ENCODE assay signal across 10 mouse cellular contexts in the genomic region with DNA sequence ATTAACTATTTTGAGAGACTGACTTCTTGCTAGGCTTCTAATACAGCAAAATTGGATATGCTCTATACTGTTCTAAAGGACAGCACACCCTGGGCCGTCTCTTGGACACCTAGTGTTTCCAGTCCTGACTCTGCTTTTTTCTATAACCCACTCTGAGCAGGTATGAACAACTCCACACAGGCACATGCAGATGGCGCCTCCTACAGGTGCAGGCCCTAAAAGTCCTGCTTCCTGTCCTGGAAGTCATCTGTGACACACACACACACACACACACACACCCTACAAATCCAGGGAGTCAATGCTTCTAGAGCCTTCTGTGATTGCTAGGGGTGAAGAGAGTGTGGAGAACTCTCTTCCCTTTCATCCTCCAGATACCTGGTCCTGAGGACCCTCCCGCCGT. TPM values are rescaled to one million over a fixed set of nuclear protein-coding genes. Genes with fewer than 3 reads are reported as not detected.
DNase-seq lines count a peak whose midpoint lies in the region; ATAC-seq and TF ChIP-seq lines count a peak whose summit lies in the region.
"Had no signal": no experiment of that assay in that cellular context is flagged by ENCODE, and none has a peak within 500 bp of the region (broad histone marks: within the 10 kb centered on the region; RNA-seq: fewer than 3 reads in every experiment).

No protein-coding gene starts in this region.

- peaks cover 14% of the 10 kb centered on the region for H3K4me1 ChIP-seq in heart, postnatal 0 days (ENCODE audit: control insufficient read depth, insufficient read depth)
- H3K4me1 ChIP-seq: midbrain, embryonic 15.5 days had no signal

- intact Hi-C loops in heart, postnatal 25 days (cut with DNase I), result loop anchor here (2.0 kb wide), 1 partner anchor 137 kb away; no protein-coding TSS in a partner anchor

- TF ChIP-seq EP300 in heart, postnatal 0 days (IDR thresholded peaks at IDR 0.05; ENCODE audit: low read depth), result no peak

- H3K4me2 ChIP-seq in heart, postnatal 0 days (ENCODE audit: low read depth, low read length), result no peak overlapping the region
- H3K4me2 ChIP-seq: midbrain, embryonic 15.5 days had no signal

- no peak overlapping the region for H3K9ac ChIP-seq in heart, postnatal 0 days (replicated peaks; ENCODE audit: low read depth, low read length)
- H3K9ac ChIP-seq: midbrain, embryonic 15.5 days had no signal

- H3K4me3 ChIP-seq in heart, postnatal 0 days (ENCODE audit: low read depth, low read length), result no peak overlapping the region
- H3K4me3 ChIP-seq: midbrain, embryonic 15.5 days had no signal

- H3K27me3 ChIP-seq in heart, postnatal 0 days (ENCODE audit: control insufficient read depth, insufficient read depth, low read length), result no peaks in the 10 kb centered on the region
- H3K27me3 ChIP-seq: midbrain, embryonic 15.5 days had no signal

- no peak for DNase-seq in heart, postnatal 0 days (ENCODE audit: low spot score)
- DNase-seq in heart, postnatal 25 days (ENCODE audit: low spot score), result no peak
- peak; percentile 55 to 57 for DNase-seq in B cell, adult 2 months
- peak; percentile 34 to 60 for DNase-seq in adrenal gland, postnatal 36 days
- DNase-seq in lung, postnatal 14 days, result peak; percentile 64
- no peak for DNase-seq in urinary bladder, adult 2 months (ENCODE audit: low spot score)
- no peak for DNase-seq in embryo, embryonic 10 days (ENCODE audit: low spot score)

- no peak for ATAC-seq in heart, postnatal 0 days (ENCODE audit: insufficient read depth, low read depth)
- no peak for ATAC-seq in monocyte, adult 5-6 weeks (replicated peaks; ENCODE audit: insufficient number of reproducible peaks, low FRiP score, low TSS enrichment, poor library complexity, severe bottlenecking)
- ATAC-seq: activated CD4-positive, CD25-positive, alpha-beta regulatory T cell, adult 4 months; midbrain, embryonic 15.5 days had no signal

- peak; percentile 27; the same call in 1 of the 2 replicates for TF ChIP-seq CTCF in heart, postnatal 0 days (IDR thresholded peaks at IDR 0.05; ENCODE audit: low read depth)

- no peaks in the 10 kb centered on the region for H3K36me3 ChIP-seq in heart, postnatal 0 days (replicated peaks; ENCODE audit: control insufficient read depth, insufficient read depth, low read length)
- H3K36me3 ChIP-seq: midbrain, embryonic 15.5 days had no signal

- no peak overlapping the region for H3K27ac ChIP-seq in heart, postnatal 0 days (ENCODE audit: low read depth)
- H3K27ac ChIP-seq: midbrain, embryonic 15.5 days had no signal

- no peaks in the 10 kb centered on the region for H3K9me3 ChIP-seq in heart, postnatal 0 days (replicated peaks; ENCODE audit: control insufficient read depth, low read length)
- H3K9me3 ChIP-seq: midbrain, embryonic 15.5 days had no signal

- WGBS in heart, postnatal 0 days, result 89% methylated on average over 4 of the region's 4 CpGs

RNA-seq across cellular contexts. Expression of a gene that starts 40.8 kb away (rescaled TPM):
- 1.4 and 3.2 TPM in 2 replicates for total RNA-seq in heart, postnatal 0 days (2014; rRNA removed; ENCODE audit: low replicate concordance)
- polyA plus RNA-seq in heart, postnatal 0 days (2015; fragmentation: Nextera tagmentation; extraction: Ambion mirVana), result 2.1 and 2.6 TPM in 2 replicates
- total RNA-seq in heart, postnatal 25 days (2021), result 1 to 10 TPM in 1 of 2 experiments, under 1 TPM in 1; 0.55 to 1.0 TPM
- total RNA-seq in adrenal gland, postnatal 36 days (2021), result under 1 TPM; 0.59 to 0.86 TPM
- total RNA-seq in monocyte, adult 5-6 weeks (2017), result 28.7 to 49.6 TPM (median 34.2 TPM) in 3 replicates
- polyA plus RNA-seq in urinary bladder, adult 2 months (2012; rRNA removed), result 4.0 and 4.9 TPM in 2 replicates

RNA-seq across cellular contexts. Expression of a gene that starts 46.8 kb away (rescaled TPM):
- 17.6 and 17.9 TPM in 2 replicates for total RNA-seq in heart, postnatal 0 days (2014; rRNA removed; ENCODE audit: low replicate concordance)
- polyA plus RNA-seq in heart, postnatal 0 days (2015; fragmentation: Nextera tagmentation; extraction: Ambion mirVana), result 0.44 TPM in 1 of 2 replicates, not detected in the other
- 1 to 10 TPM; 8.8 to 9.2 TPM for total RNA-seq in heart, postnatal 25 days (2021)
- 10 to 100 TPM; 15.5 to 21.1 TPM for total RNA-seq in adrenal gland, postnatal 36 days (2021)
- total RNA-seq in monocyte, adult 5-6 weeks (2017), result 28.2 to 43.6 TPM (median 32.9 TPM) in 3 replicates
- 20.3 and 27.1 TPM in 2 replicates for polyA plus RNA-seq in urinary bladder, adult 2 months (2012; rRNA removed)
- polyA plus RNA-seq: activated CD4-positive, CD25-positive, alpha-beta regulatory T cell, adult 4 months had no signal

Comparison
In these comparisons a context has a peak if more than half of its experiments do, and no peak if none do; other contexts are left out.
1. DNase-seq: peak in B cell, adult 2 months (2 of 2), adrenal gland, postnatal 36 days (2 of 2) and lung, postnatal 14 days (single experiment); none in heart, postnatal 0 days (single experiment), heart, postnatal 25 days (single experiment), urinary bladder, adult 2 months (single experiment) and embryo, embryonic 10 days (single experiment).